Mouse (Mus musculus) kidney, postnatal 0 days (tissue): ENCODE measurements at regions not wholly inside any gene's neighbourhood (a gene's known extent, or its start where the extent isn't known, plus 50 kb on each side); places are given as distances from the start of the nearest gene placed in this dataset.

Experiments
- ATAC-seq: fragments of 200-750 bp; cut with Nextera tagmentation; replicated peaks from 2 replicates; pipeline ENCODE4 v1.8.0; 2017; ENCODE audit warnings: low read depth, moderate number of reproducible peaks, moderate TSS enrichment, moderate library complexity; ENCODE audit not compliant: low FRiP score
- DNase-seq: peaks from one replicate; pipeline ENCODE4 v3.0.0-alpha.2; 2016; ENCODE audit warnings: low spot score
- H3K27ac ChIP-seq: fragments of 300-500 bp; sonication (generic); 2 replicates; pipeline ENCODE4 v1.5.1; 2014; ENCODE audit warnings: mild to moderate bottlenecking
- H3K27me3 ChIP-seq: fragments of 300-500 bp; sonication (generic); 2 replicates; pipeline ENCODE4 v1.6.1; 2014; ENCODE audit warnings: low read length, mixed read lengths; ENCODE audit not compliant: insufficient read depth
- H3K36me3 ChIP-seq: fragments of 300-500 bp; sonication (generic); 2 replicates; pipeline ENCODE4 v1.6.1; 2014; ENCODE audit warnings: low read length, mixed read lengths; ENCODE audit not compliant: insufficient read depth
- H3K4me1 ChIP-seq: fragments of 300-500 bp; sonication (generic); replicated peaks from 2 replicates; pipeline ENCODE4 v1.6.1; 2014; ENCODE audit warnings: antibody characterized with exemption, low read length, mixed read lengths; ENCODE audit not compliant: insufficient read depth
- H3K4me2 ChIP-seq: fragments of 300-500 bp; sonication (generic); 2 replicates; pipeline ENCODE4 v1.6.1; 2014; ENCODE audit warnings: mild to moderate bottlenecking, low read length, moderate library complexity, mixed read lengths
- H3K4me3 ChIP-seq: fragments of 300-500 bp; sonication (generic); replicated peaks from 2 replicates; pipeline ENCODE4 v1.5.1; 2014; ENCODE audit warnings: low read depth, low read length
- H3K9ac ChIP-seq: fragments of 300-500 bp; sonication (generic); 2 replicates; pipeline ENCODE4 v1.6.1; 2014; ENCODE audit warnings: low read depth, low read length
- H3K9me3 ChIP-seq: fragments of 300-500 bp; sonication (generic); replicated peaks from 2 replicates; pipeline ENCODE4 v1.6.1; 2016; ENCODE audit warnings: low read length, inconsistent platforms, mixed read lengths
- CTCF ChIP-seq: IDR thresholded peaks from 2 replicates; pipeline ENCODE4 v1.5.1; 2016; ENCODE audit warnings: antibody characterized with exemption, low read depth, mild to moderate bottlenecking, moderate library complexity
- WGBS: fragments of 180-500 bp; shearing (Covaris S2); extraction: QIAGEN DNeasy Blood & Tissue Kit; methylation state at CpG from one replicate; pipeline ENCODE4 v1.1.7; 2014; 5-methylcytosine and 5-hydroxymethylcytosine counted together

- no peak for TF ChIP-seq CTCF
- H3K27ac ChIP-seq, result no peak overlapping the region
- H3K4me1 ChIP-seq, result no peaks in the 10 kb centered on the region
- H3K4me2 ChIP-seq, result no peak overlapping the region
- DNase-seq (no peak), ATAC-seq (no peak)
- H3K27me3 ChIP-seq, result no peaks in the 10 kb centered on the region
- no peak overlapping the region for H3K9ac ChIP-seq
- H3K36me3 ChIP-seq, result no peaks in the 10 kb centered on the region
- WGBS, result 73% methylated on average over 4 of the region's 4 CpGs
- H3K4me3 ChIP-seq, result no peak overlapping the region
- H3K9me3 ChIP-seq, result no peaks in the 10 kb centered on the region
Measured at GRCm38 (mm10) chr11:63211501-63211900, 82.7 kb downstream of the Pmp22 start.

GRCm38 (mm10) chr11:63213043-63213442 is 84.3 kb downstream of the Pmp22 start:
- no peaks in the 10 kb centered on the region for H3K9me3 ChIP-seq
- peak; percentile 95 for TF ChIP-seq CTCF

GRCm38 (mm10) chr11:63213901-63214425 is 85.2 kb downstream of the Pmp22 start:
- no peak for ATAC-seq
- WGBS, result 63% methylated on average over 19 of the region's 19 CpGs
- Histone ChIP-seq H3K4me2 (no peak overlapping the region), H3K4me1 (no peaks in the 10 kb centered on the region), H3K4me3 (no peak overlapping the region), H3K36me3 (no peaks in the 10 kb centered on the region), H3K27me3 (no peaks in the 10 kb centered on the region), H3K9me3 (no peaks in the 10 kb centered on the region), H3K27ac (no peak overlapping the region), H3K9ac (no peak overlapping the region)
- DNase-seq, result no peak
- TF ChIP-seq CTCF, result no peak

More at GRCm38 (mm10) chr11:63213043-63213442, 84.3 kb downstream of the Pmp22 start:
- Histone ChIP-seq H3K4me3 (no peak overlapping the region), H3K27me3 (no peaks in the 10 kb centered on the region), H3K4me2 (no peak overlapping the region), H3K4me1 (no peaks in the 10 kb centered on the region), H3K9ac (no peak overlapping the region), H3K36me3 (no peaks in the 10 kb centered on the region), H3K27ac (no peak overlapping the region)
- DNase-seq (peak; percentile 78), ATAC-seq (no peak; the same call in 1 of the 2 replicates)
- WGBS, result 14% methylated on average over 6 of the region's 6 CpGs

- ATAC-seq (no peak), DNase-seq (peak; percentile 44)
- Histone ChIP-seq H3K9me3 (no peaks in the 10 kb centered on the region), H3K4me3 (no peak overlapping the region), H3K4me1 (no peaks in the 10 kb centered on the region), H3K27me3 (no peaks in the 10 kb centered on the region), H3K27ac (no peak overlapping the region), H3K4me2 (no peak overlapping the region), H3K36me3 (no peaks in the 10 kb centered on the region), H3K9ac (no peak overlapping the region)
- peak; percentile 61 for TF ChIP-seq CTCF
- WGBS, result 87% methylated on average over 2 of the region's 2 CpGs
Measured at GRCm38 (mm10) chr11:63215993-63216392, 87.2 kb downstream of the Pmp22 start.

GRCm38 (mm10) chr11:63217049-63217448 is 88.3 kb downstream of the Pmp22 start:
- Histone ChIP-seq H3K9me3 (no peaks in the 10 kb centered on the region), H3K4me2 (no peak overlapping the region), H3K27ac (no peak overlapping the region), H3K9ac (no peak overlapping the region), H3K27me3 (no peaks in the 10 kb centered on the region), H3K36me3 (no peaks in the 10 kb centered on the region), H3K4me1 (no peaks in the 10 kb centered on the region), H3K4me3 (no peak overlapping the region)
- WGBS, result 57% methylated on average over 3 of the region's 3 CpGs
- ATAC-seq, result no peak
- TF ChIP-seq CTCF, result peak; percentile 46; the same call in 1 of the 2 replicates
- DNase-seq, result no peak

GRCm38 (mm10) chr11:63226471-63226870 is 97.7 kb downstream of the Pmp22 start:
- Histone ChIP-seq H3K4me1 (no peaks in the 10 kb centered on the region), H3K4me2 (no peak overlapping the region), H3K27me3 (no peaks in the 10 kb centered on the region; the same call in 1 of the 2 replicates), H3K27ac (no peak overlapping the region), H3K9ac (no peak overlapping the region), H3K4me3 (no peak overlapping the region), H3K36me3 (no peaks in the 10 kb centered on the region), H3K9me3 (no peaks in the 10 kb centered on the region)
- DNase-seq (no peak), ATAC-seq (no peak)
- WGBS, result 78% methylated on average over 3 of the region's 3 CpGs
- no peak for TF ChIP-seq CTCF

GRCm38 (mm10) chr11:63230786-63231185 is 102.0 kb downstream of the Pmp22 start:
- 0 out of 2 replicates have a peak overlapping the region, but pooled peaks have one; percentile 20 for H3K27ac ChIP-seq
- H3K9me3 ChIP-seq, result no peaks in the 10 kb centered on the region
- H3K4me3 ChIP-seq, result no peak overlapping the region
- H3K36me3 ChIP-seq, result no peaks in the 10 kb centered on the region
- no peak overlapping the region for H3K9ac ChIP-seq
- DNase-seq, result no peak
- H3K27me3 ChIP-seq, result no peaks in the 10 kb centered on the region
- H3K4me2 ChIP-seq, result no peak overlapping the region
- no peak; the same call in 1 of the 2 replicates for ATAC-seq
- 72% methylated on average over 6 of the region's 6 CpGs for WGBS
- no peaks in the 10 kb centered on the region for H3K4me1 ChIP-seq
- no peak for TF ChIP-seq CTCF
